Mouse (Mus musculus) adrenal gland, postnatal 36 days (tissue): ENCODE results near the gene Drap1. TPM values are rescaled to one million over a fixed set of nuclear protein-coding genes. Genes with fewer than 3 reads are reported as not detected.
"Not testable (repeated sequence)": the region's sequence is repeated elsewhere in the genome, so short reads cannot be mapped to it uniquely, and the experiment has no call there.

Source experiments
- DNase-seq, 2 experiments: peaks; one replicate each; pipeline ENCODE4 v3.0.0; 2021; ENCODE audit warnings: mixed read lengths in 1 of 2
- total RNA-seq, 2 experiments: library from RNA; stranded (reverse); gene quantifications; 2 replicates each; pipeline ENCODE4 v1.2.3; 2021

Drap1 gene
- total RNA-seq, 2 experiments from 2014 or later = 250 to 263 TPM

- DNase-seq = no peak
Observed at GRCm38 (mm10) chr19:5420579-5420978, 4.2 kb downstream of the Drap1 start.

GRCm38 (mm10) chr19:5419630-5420029 lies 5.1 kb downstream of the Drap1 start:
- DNase-seq = no peak

GRCm38 (mm10) chr19:5418750-5419466 lies 5.9 kb downstream of the Drap1 start:
- no peak for DNase-seq

- peak; percentile 37 to 68 for DNase-seq
Observed at GRCm38 (mm10) chr19:5414534-5414957, 10.2 kb downstream of the Drap1 start.

GRCm38 (mm10) chr19:5413840-5414239 lies 10.9 kb downstream of the Drap1 start:
- DNase-seq = no peak

- no peak for DNase-seq
Observed at GRCm38 (mm10) chr19:5411961-5412360, 12.8 kb downstream of the Drap1 start.

- no peak for DNase-seq
Observed at GRCm38 (mm10) chr19:5410641-5411040, 14.1 kb downstream of the Drap1 start.

GRCm38 (mm10) chr19:5409068-5409467 lies 15.7 kb downstream of the Drap1 start:
- no peak for DNase-seq

GRCm38 (mm10) chr19:5408057-5409001 lies 16.4 kb downstream of the Drap1 start:
- DNase-seq = no peak

GRCm38 (mm10) chr19:5407133-5407532 lies 17.6 kb downstream of the Drap1 start:
- peak; percentile 63 to 73 for DNase-seq

GRCm38 (mm10) chr19:5406531-5407126 lies 18.1 kb downstream of the Drap1 start:
- DNase-seq = not testable (repeated sequence)

- DNase-seq = no peak
Observed at GRCm38 (mm10) chr19:5405924-5406323, 18.9 kb downstream of the Drap1 start.

GRCm38 (mm10) chr19:5402293-5402692 lies 22.5 kb downstream of the Drap1 start, which contains the start of gene Tsga10ip:
Tsga10ip (minus strand) TSS chr19:5402526.
- DNase-seq = no peak

GRCm38 (mm10) chr19:5401073-5401472 lies 23.7 kb downstream of the Drap1 start:
- DNase-seq = not testable (repeated sequence)

GRCm38 (mm10) chr19:5395371-5395770 lies 29.4 kb downstream of the Drap1 start:
- no peak for DNase-seq

GRCm38 (mm10) chr19:5394168-5394567 lies 30.6 kb downstream of the Drap1 start:
- DNase-seq = no peak

- DNase-seq = peak; percentile 85 to 87
Observed at GRCm38 (mm10) chr19:5392892-5393291, 31.9 kb downstream of the Drap1 start.

GRCm38 (mm10) chr19:5390416-5390815 lies 34.4 kb downstream of the Drap1 start:
- DNase-seq = no peak

- DNase-seq = peak; percentile 19 to 58
Observed at GRCm38 (mm10) chr19:5389647-5390046, 35.1 kb downstream of the Drap1 start.

- DNase-seq = peak; percentile 97
Observed at GRCm38 (mm10) chr19:5388588-5389242, 36.1 kb downstream of the Drap1 start, which contains the start of gene Sart1. Sart1 (minus strand) TSS chr19:5388703.

GRCm38 (mm10) chr19:5388011-5388441 lies 36.8 kb downstream of the Drap1 start:
- DNase-seq = peak; percentile 42 to 59

- no peak for DNase-seq
Observed at GRCm38 (mm10) chr19:5384715-5385114, 40.1 kb downstream of the Drap1 start.
